Mouse (Mus musculus) intestine, embryonic 14.5 days (tissue): Measurements from ENCODE around the gene Hbb-bs. TPM values are rescaled to one million over a fixed set of nuclear protein-coding genes. Genes with fewer than 3 reads are reported as not detected.
"Not testable (repeated sequence)": the region's sequence is repeated elsewhere in the genome, so short reads cannot be mapped to it uniquely, and the experiment has no call there.

Experiments
- ATAC-seq: fragments of 200-750 bp; cut with Nextera tagmentation; replicated peaks from 2 replicates; pipeline ENCODE4 v1.8.0; 2017; ENCODE audit warnings: low read depth, moderate number of reproducible peaks, moderate TSS enrichment, moderate library complexity; ENCODE audit not compliant: low FRiP score, low TSS enrichment
- DNase-seq: peaks from one replicate; pipeline ENCODE4 v3.0.0-alpha.2; 2018; ENCODE audit warnings: low spot score
- H3K27ac ChIP-seq: fragments of 300-500 bp; sonication (generic); 2 replicates; pipeline ENCODE4 v1.5.1; 2014; ENCODE audit warnings: low read depth, mild to moderate bottlenecking, control low read depth
- H3K27me3 ChIP-seq: fragments of 300-500 bp; sonication (generic); replicated peaks from 2 replicates; pipeline ENCODE4 v1.6.1; 2014; ENCODE audit warnings: low read length, control low read depth; ENCODE audit not compliant: control insufficient read depth, insufficient read depth
- H3K36me3 ChIP-seq: fragments of 300-500 bp; sonication (generic); 2 replicates; pipeline ENCODE4 v1.6.1; 2014; ENCODE audit warnings: low read length, control low read depth; ENCODE audit not compliant: control insufficient read depth, insufficient read depth
- H3K4me1 ChIP-seq: fragments of 300-500 bp; sonication (generic); replicated peaks from 2 replicates; pipeline ENCODE4 v1.6.1; 2014; ENCODE audit warnings: low read length, control low read depth, mixed read lengths; ENCODE audit not compliant: control insufficient read depth, insufficient read depth
- H3K4me2 ChIP-seq: fragments of 300-500 bp; sonication (generic); 2 replicates; pipeline ENCODE4 v1.6.1; 2014; ENCODE audit warnings: low read length
- H3K4me3 ChIP-seq: fragments of 300-500 bp; sonication (generic); 2 replicates; pipeline ENCODE4 v1.5.1; 2014; ENCODE audit warnings: low read depth, low read length, control low read depth, mixed read lengths
- H3K9ac ChIP-seq: fragments of 300-500 bp; sonication (generic); 2 replicates; pipeline ENCODE4 v1.6.1; 2014; ENCODE audit warnings: mild to moderate bottlenecking, low read length
- H3K9me3 ChIP-seq: fragments of 300-500 bp; sonication (generic); 2 replicates; pipeline ENCODE4 v1.6.1; 2016; ENCODE audit warnings: low read length, control low read depth; ENCODE audit not compliant: control insufficient read depth
- WGBS: fragments of 180-500 bp; shearing (Covaris S2); extraction: QIAGEN DNeasy Blood & Tissue Kit; methylation state at CpG from one replicate; pipeline ENCODE4 v1.1.7; 2014; 5-methylcytosine and 5-hydroxymethylcytosine counted together
- polyA plus RNA-seq: library from polyadenylated mRNA; unstranded; fragments of >200 nt; fragmentation: Nextera tagmentation; extraction: Ambion mirVana; gene quantifications from 2 replicates; pipeline ENCODE4 v1.2.1, GENCODE M21; 2014

The Hbb-bs gene
- polyA plus RNA-seq, 1 experiment from 2014 or later = 4,508 TPM

DNA sequence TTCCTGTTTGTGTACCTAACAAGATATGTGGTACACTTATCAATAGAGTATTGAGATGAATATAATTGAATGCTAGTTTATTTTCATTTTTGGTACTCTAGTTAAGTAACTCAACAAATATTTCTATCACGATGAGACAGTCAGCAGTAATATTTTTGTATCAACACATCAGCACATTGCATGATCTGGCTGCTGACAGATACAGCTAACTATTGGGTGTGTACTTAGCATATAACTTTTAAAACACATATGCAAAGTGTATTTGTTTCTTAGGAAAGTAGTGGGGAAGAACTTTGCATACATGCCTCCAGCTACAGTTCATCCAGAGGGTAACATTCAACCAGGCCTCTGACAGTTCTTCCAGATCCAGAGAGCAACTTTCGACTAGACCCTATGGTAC, 3.3 kb downstream of the Hbb-bs start:
- no peak overlapping the region for H3K4me2 ChIP-seq
- no peak overlapping the region for H3K4me3 ChIP-seq
- H3K27ac ChIP-seq = no peak overlapping the region
- no peak overlapping the region for H3K9ac ChIP-seq
- 84% methylated on average over 2 of the region's 2 CpGs for WGBS
- DNase-seq (no peak), ATAC-seq (no peak)
- no peaks in the 10 kb centered on the region for H3K36me3 ChIP-seq
- no peaks in the 10 kb centered on the region for H3K9me3 ChIP-seq
- H3K4me1 ChIP-seq = no peaks in the 10 kb centered on the region
- no peaks in the 10 kb centered on the region for H3K27me3 ChIP-seq

DNA sequence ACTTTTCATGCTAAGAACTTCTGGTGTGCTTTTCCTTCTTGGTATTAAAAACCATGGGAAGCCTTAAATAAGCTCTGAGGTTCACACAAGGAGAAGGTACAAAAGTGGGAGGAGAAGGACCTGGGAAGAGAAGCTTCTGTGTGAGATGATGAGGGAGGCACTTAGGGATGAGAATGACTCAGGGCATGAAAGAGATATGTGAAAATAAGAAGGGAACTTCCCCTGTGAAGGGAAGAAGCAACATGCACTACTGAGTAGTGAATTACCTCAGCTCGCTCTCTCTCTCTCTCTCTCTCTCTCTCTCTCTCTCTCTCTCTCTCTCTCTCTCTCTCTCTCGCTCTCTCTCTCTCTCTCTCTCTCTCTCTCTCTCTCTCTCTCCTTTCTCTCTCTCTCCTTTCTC, 12.8 kb downstream of the Hbb-bs start:
- not testable (repeated sequence) for H3K27me3 ChIP-seq, ATAC-seq, DNase-seq, H3K4me3 ChIP-seq, H3K4me2 ChIP-seq, H3K4me1 ChIP-seq, H3K36me3 ChIP-seq, H3K9ac ChIP-seq, H3K27ac ChIP-seq, H3K9me3 ChIP-seq
- whole genome bisulfite sequencing = 100% methylated on average over 1 of the region's 2 CpGs

DNA sequence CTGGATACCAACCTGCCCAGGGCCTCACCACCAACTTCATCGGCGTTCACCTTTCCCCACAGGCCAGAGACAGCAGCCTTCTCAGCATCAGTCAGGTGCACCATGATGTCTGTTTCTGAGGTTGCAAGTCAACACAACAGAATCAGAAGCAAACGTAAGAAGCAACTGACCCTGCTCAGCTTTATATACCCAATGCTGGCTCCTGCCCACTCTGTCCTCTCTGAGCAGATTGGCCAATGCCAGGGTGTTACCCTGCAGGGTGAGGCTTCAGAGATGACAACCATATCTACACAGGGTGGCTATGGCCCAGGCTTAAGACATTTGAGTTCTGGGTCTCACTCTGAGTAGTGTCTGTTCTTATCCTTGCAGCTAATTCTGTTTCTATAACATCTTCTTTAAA, 14.1 kb downstream of the Hbb-bs start, which contains the start of gene Hbb-bt:
TSS of gene Hbb-bt (minus strand) at position 231 of the 400 bp plus-strand sequence.
- no peak within 1 kb of the TSS for H3K4me3 ChIP-seq
- WGBS = 90% methylated on average over 3 of the region's 3 CpGs
- no peak for DNase-seq
- no peaks in the 10 kb centered on the region for H3K36me3 ChIP-seq
- no peak within 1 kb of the TSS for H3K9ac ChIP-seq
- H3K4me2 ChIP-seq = no peak within 1 kb of the TSS
- no peak for ATAC-seq
- no peak within 1 kb of the TSS for H3K27ac ChIP-seq
- no peaks in the 10 kb centered on the region for H3K27me3 ChIP-seq
- no peaks in the 10 kb centered on the region for H3K9me3 ChIP-seq
- H3K4me1 ChIP-seq = no peaks in the 10 kb centered on the region

DNA sequence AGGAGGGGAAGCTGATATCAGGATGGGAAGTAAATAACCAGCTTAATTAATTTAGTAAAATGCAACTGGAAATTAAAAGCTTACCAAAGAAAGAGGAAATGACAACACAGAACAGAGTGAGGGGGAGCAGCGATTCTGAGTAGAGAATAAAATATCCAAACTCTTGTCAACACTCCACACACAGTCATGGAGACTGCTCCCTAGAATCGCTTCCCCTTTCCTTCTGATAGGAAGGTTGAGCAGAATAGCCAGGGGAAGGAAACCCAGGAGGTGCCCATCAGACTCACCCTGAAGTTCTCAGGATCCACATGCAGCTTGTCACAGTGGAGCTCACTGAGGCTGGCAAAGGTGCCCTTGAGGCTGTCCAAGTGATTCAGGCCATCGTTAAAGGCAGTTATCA, 14.7 kb downstream of the Hbb-bs start:
- H3K9me3 ChIP-seq, H3K9ac ChIP-seq, H3K27me3 ChIP-seq, ATAC-seq, H3K4me2 ChIP-seq, H3K27ac ChIP-seq, DNase-seq, H3K36me3 ChIP-seq, H3K4me3 ChIP-seq, H3K4me1 ChIP-seq: not testable (repeated sequence)
- no CpG with 5 or more reads among the region's 3 CpGs for WGBS

DNA sequence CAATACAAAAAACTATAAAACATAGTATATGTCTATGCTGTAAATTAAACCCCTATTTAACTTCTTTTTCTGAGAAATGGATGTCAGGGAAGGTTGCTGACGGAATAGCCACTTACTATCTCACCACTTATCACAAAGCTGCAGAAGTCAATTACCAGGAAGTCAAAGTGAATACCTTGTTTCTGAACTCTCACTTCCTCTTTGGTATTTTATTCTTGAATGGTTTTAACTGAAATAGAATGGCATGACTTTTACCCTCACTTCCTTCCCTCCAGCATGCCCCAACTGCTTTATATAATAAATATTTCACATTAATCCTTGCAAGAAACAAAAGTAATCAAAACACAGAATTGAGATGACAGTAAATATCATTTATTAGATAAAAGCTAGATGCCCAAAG, 15.7 kb downstream of the Hbb-bs start:
- Histone ChIP-seq H3K4me1 (no peaks in the 10 kb centered on the region), H3K4me3 (no peak overlapping the region), H3K4me2 (no peak overlapping the region), H3K36me3 (no peaks in the 10 kb centered on the region), H3K27me3 (no peaks in the 10 kb centered on the region), H3K9me3 (no peaks in the 10 kb centered on the region), H3K27ac (no peak overlapping the region), H3K9ac (no peak overlapping the region)
- ATAC-seq (no peak), DNase-seq (no peak)
- WGBS = 42% methylated on average over 1 of the region's 1 CpGs

DNA sequence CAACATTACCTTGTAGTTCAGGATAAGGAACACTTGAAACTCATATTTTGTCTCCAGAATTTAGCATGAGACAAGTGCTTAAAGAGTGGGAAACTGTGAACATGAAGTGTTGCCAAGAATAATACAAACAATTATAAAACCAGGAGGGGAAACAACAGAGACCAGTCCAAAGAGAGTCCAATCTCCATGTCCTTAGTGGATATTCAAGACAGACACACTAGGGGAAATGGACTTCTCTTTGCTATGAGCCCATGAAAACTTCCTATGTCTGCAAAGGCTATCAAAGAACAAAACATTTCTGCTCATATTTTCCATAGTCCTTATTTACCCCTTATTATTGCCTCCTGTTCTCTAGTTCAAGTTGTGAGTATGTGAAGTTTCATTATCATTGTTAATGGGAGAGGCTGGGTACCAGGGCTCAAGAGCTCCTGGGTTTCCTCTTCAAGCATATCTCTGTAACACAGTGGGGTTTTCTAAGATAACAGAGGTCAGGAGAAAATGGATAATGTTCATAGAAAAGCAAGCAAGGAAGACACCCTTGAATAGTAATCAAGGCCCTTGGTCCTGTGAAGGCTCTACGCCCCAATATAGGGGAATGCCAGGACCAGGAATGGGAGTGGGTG, 16.6 kb downstream of the Hbb-bs start:
- Histone ChIP-seq H3K9ac (no peak overlapping the region), H3K27me3 (no peaks in the 10 kb centered on the region), H3K4me1 (no peaks in the 10 kb centered on the region), H3K36me3 (no peaks in the 10 kb centered on the region), H3K4me3 (no peak overlapping the region), H3K27ac (no peak overlapping the region), H3K4me2 (no peak overlapping the region), H3K9me3 (no peaks in the 10 kb centered on the region)
- 88% methylated on average over 1 of the region's 1 CpGs for WGBS
- DNase-seq (no peak), ATAC-seq (no peak)

DNA sequence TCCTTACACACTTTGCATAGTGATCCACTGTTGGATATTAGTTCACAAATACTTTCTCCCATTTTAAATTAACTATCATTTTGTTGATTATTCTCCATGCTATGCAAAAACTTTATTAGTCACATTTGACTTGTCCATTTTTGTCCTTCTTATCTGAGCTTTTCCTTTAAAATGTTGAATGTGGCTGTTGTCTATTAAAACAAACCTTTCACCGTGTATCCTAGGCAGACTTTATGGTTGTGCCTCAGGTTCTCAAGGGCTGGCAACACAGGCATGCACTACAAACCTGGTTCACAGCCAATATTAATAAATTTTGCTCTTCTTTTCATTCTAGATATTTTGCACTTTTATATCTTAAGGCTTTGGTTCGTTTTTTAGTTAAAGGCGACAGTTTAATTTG, 17.1 kb downstream of the Hbb-bs start:
- Histone ChIP-seq H3K9me3 (no peaks in the 10 kb centered on the region), H3K36me3 (no peaks in the 10 kb centered on the region), H3K9ac (no peak overlapping the region), H3K4me2 (no peak overlapping the region), H3K27ac (no peak overlapping the region), H3K27me3 (no peaks in the 10 kb centered on the region), H3K4me3 (no peak overlapping the region), H3K4me1 (no peaks in the 10 kb centered on the region)
- DNase-seq = no peak
- WGBS = 78% methylated on average over 3 of the region's 3 CpGs
- no peak for ATAC-seq

DNA sequence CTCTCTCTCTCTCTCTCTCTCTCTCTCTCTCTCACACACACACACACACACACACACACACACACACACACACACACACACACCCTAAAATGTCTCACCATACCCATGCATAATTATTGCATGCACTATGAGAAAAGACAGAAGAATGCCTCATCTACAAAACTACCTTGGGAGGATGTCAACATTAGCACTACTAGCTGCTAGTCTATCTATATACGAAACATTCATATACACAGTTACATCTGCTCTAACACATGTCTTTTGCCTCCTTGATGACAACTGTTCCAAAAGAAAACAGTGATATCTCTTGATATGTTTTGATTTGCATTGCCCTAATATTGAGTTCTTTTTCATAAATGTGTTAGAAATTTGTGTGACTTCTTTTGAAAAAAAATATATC, 17.6 kb downstream of the Hbb-bs start:
- Histone ChIP-seq H3K4me2 (no peak overlapping the region), H3K9ac (no peak overlapping the region), H3K4me1 (no peaks in the 10 kb centered on the region), H3K27me3 (no peaks in the 10 kb centered on the region), H3K9me3 (no peaks in the 10 kb centered on the region), H3K27ac (no peak overlapping the region), H3K4me3 (no peak overlapping the region), H3K36me3 (no peaks in the 10 kb centered on the region)
- no peak for ATAC-seq
- DNase-seq = no peak
- WGBS = 79% methylated on average over 1 of the region's 1 CpGs

DNA sequence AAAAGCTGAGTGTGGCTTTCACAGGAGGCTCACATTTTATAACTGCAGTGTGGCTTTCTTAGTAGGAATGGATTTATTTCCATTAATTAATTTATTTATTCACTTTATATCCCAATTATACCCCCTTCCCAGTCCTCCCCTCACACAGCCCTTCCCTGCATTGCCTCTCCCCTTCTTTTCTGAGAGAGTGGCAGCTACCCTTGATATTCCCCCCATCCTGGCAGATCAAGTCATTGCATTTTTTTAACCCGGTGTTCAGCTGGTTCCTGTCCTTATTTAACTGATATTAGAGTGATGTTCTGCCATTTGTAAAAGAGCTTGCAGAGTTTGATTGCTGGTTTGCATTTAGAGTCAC, 18.1 kb downstream of the Hbb-bs start:
- no peak overlapping the region for H3K4me3 ChIP-seq
- H3K4me2 ChIP-seq = no peak overlapping the region
- H3K27me3 ChIP-seq = no peaks in the 10 kb centered on the region
- no peak overlapping the region for H3K27ac ChIP-seq
- H3K36me3 ChIP-seq = no peaks in the 10 kb centered on the region
- no peak for DNase-seq
- ATAC-seq = no peak
- no peaks in the 10 kb centered on the region for H3K9me3 ChIP-seq
- 70% methylated on average over 1 of the region's 1 CpGs for WGBS
- H3K9ac ChIP-seq = no peak overlapping the region
- H3K4me1 ChIP-seq = no peaks in the 10 kb centered on the region
